Mouse (Mus musculus) spleen, adult 2 months (tissue): Measurements from ENCODE around the gene Sept7. TPM values are rescaled to one million over a fixed set of nuclear protein-coding genes. Genes with fewer than 3 reads are reported as not detected.
"Not testable (repeated sequence)": the region's sequence is repeated elsewhere in the genome, so short reads cannot be mapped to it uniquely, and the experiment has no call there.

ENCODE experiments used
- DNase-seq, 2 experiments: peaks; one replicate each; pipeline versions ENCODE4 v3.0.0 to v3.0.0-alpha.2; 2012 to 2021; ENCODE audit warnings: low spot score in 2 of 2, low read depth in 1 of 2
- H3K27ac ChIP-seq: fragments of 200-500 bp; 2 replicates; pipeline ENCODE4 v1.5.1; 2012; ENCODE audit warnings: low read length, inconsistent platforms; ENCODE audit not compliant: insufficient read depth
- H3K27me3 ChIP-seq: fragments of 200-500 bp; 2 replicates; pipeline ENCODE4 v1.6.1; 2012; ENCODE audit warnings: mild to moderate bottlenecking, moderate library complexity, low read length, inconsistent platforms; ENCODE audit not compliant: control insufficient read depth, insufficient read depth
- H3K36me3 ChIP-seq: fragments of 200-500 bp; 2 replicates; pipeline ENCODE4 v1.6.1; 2012; ENCODE audit warnings: mild to moderate bottlenecking, low read length, inconsistent platforms; ENCODE audit not compliant: control insufficient read depth, insufficient read depth
- H3K4me1 ChIP-seq: fragments of 200-500 bp; 2 replicates; pipeline ENCODE4 v1.6.1; 2011; ENCODE audit warnings: inconsistent platforms; ENCODE audit not compliant: control insufficient read depth, insufficient read depth, insufficient read length
- H3K4me3 ChIP-seq: fragments of 200-500 bp; 2 replicates; pipeline ENCODE4 v1.5.1; 2011; ENCODE audit warnings: mild to moderate bottlenecking, inconsistent platforms; ENCODE audit not compliant: insufficient read depth, insufficient read length; ENCODE audit errors: extremely low read depth
- CTCF ChIP-seq: fragments of 200-500 bp; IDR thresholded peaks from 2 replicates; pipeline ENCODE4 v1.5.1; 2011; ENCODE audit warnings: mild to moderate bottlenecking, inconsistent platforms; ENCODE audit not compliant: insufficient read depth, insufficient read length, insufficient replicate concordance; ENCODE audit errors: extremely low read depth
- POLR2A ChIP-seq: fragments of 200-500 bp; IDR thresholded peaks from 2 replicates; pipeline ENCODE4 v1.6.1; 2011; ENCODE audit warnings: low read depth, low read length, inconsistent platforms
- WGBS: fragments of 180-500 bp; shearing (Covaris S2); methylation state at CpG from one replicate; pipeline ENCODE4 v1.1.7; 2018; 5-methylcytosine and 5-hydroxymethylcytosine counted together
- polyA plus RNA-seq: library from polyadenylated mRNA; depleted of rRNA; stranded (reverse); fragments of >200 nt; gene quantifications from 2 replicates; pipeline ENCODE4 v1.2.3, GENCODE M21; 2012

Sept7 gene
- polyA plus RNA-seq, 1 experiment, result 5.1 TPM

DNA sequence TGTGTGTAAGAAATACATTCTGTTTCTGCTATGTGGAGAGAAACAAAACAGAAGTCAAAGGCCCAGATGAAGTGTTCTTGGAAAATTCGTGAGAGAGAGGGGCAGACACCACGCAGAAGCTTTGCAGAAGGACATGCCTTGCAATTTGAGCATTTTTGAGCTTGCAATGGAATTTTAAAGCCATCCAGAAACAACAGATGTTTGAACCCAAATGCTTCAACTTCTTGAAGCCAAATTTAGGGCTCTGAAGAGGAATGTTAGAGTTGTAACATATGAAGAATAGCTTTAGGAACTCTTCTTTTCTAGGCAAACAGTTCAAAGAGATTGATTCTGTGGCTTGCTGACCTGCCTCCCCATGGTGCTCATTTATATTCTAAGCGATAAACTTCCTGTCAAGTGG, 33.3 kb upstream of the Sept7 start:
- 86% methylated on average over 3 of the region's 3 CpGs for WGBS
- H3K27me3 ChIP-seq, result no peaks in the 10 kb centered on the region
- no peak overlapping the region for H3K4me3 ChIP-seq
- TF ChIP-seq CTCF (no peak), POLR2A (no peak)
- DNase-seq, result no peak
- no peak overlapping the region for H3K27ac ChIP-seq
- no peaks in the 10 kb centered on the region for H3K36me3 ChIP-seq
- H3K4me1 ChIP-seq, result no peaks in the 10 kb centered on the region

GRCm38 (mm10) chr9:25219882-25220281, 32.4 kb upstream of the Sept7 start:
- Histone ChIP-seq H3K27me3 (no peaks in the 10 kb centered on the region), H3K36me3 (no peaks in the 10 kb centered on the region), H3K27ac (no peak overlapping the region), H3K4me3 (no peak overlapping the region), H3K4me1 (no peaks in the 10 kb centered on the region)
- DNase-seq, result no peak
- 43% methylated on average over 5 of the region's 5 CpGs for WGBS
- TF ChIP-seq CTCF, result no peak
- TF ChIP-seq POLR2A, result no peak

GRCm38 (mm10) chr9:25224959-25225358, 27.3 kb upstream of the Sept7 start:
- TF ChIP-seq CTCF (no peak), POLR2A (no peak)
- DNase-seq, result no peak

DNA sequence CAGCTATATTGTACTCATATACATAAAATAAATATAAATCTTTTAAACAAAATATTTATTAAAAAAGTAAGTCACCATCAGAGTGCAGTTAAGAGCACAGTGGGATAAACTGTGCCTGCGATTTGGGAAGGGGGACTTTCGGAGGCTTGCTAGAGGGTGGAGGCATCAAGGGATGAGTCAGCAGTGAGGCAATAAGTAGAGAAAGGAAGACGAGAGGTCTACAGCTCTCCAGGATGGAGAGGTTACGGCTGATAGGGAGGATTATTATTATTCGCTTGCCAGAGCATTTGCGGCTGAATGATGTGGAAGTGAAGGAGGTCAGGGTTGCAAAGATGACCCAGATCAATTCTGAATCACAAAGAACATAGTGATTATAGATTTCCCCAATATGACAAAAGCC, 22.5 kb upstream of the Sept7 start:
- no peaks in the 10 kb centered on the region for H3K4me1 ChIP-seq
- TF ChIP-seq CTCF (no peak), POLR2A (no peak)
- DNase-seq, result no peak
- no peak overlapping the region for H3K27ac ChIP-seq
- WGBS, result 83% methylated on average over 6 of the region's 6 CpGs
- H3K36me3 ChIP-seq, result no peaks in the 10 kb centered on the region
- no peaks in the 10 kb centered on the region for H3K27me3 ChIP-seq
- no peak overlapping the region for H3K4me3 ChIP-seq

More at GRCm38 (mm10) chr9:25224959-25225358, 27.3 kb upstream of the Sept7 start:
- no peaks in the 10 kb centered on the region for H3K27me3 ChIP-seq
- H3K27ac ChIP-seq, result no peak overlapping the region
- H3K4me1 ChIP-seq, result no peaks in the 10 kb centered on the region
- no peak overlapping the region for H3K4me3 ChIP-seq
- WGBS, result 92% methylated on average over 4 of the region's 4 CpGs
- H3K36me3 ChIP-seq, result no peaks in the 10 kb centered on the region

DNA sequence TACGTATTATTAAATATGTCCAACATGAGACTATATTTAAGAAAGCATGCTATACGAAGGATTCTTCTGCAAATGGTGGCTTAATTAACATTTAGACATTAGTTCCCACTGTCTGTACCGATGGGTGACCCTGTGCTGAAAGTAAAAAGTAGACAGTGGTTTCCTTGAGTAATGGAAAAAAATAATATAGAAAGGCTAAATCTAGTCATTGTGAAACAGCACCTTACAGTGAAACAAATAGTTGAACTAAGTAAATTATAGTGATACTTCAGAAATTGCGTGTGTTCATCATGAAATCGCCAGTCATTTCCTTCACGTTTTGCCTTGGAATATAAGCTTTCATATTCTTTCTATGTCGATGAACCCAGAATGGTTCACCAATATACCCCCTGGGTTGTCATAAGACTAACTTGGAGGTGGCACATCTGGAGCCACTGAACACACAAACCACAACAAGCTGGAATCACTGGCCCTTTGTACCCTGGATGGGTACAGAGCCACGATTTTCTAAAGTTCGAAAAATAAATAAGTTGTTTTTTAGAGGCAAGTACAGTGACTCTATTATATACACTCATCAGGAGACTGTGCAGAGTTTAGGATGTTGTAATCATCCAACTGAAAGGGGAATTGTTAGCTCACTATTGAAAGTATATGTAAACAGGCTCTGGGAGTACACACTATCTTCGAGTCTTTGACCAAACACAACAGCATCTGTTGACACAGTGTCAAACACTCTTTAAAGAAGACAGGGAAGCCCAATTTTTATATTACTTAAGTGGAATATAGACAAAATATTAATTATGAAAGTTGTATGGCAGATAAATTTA, 21.8 kb upstream of the Sept7 start:
- TF ChIP-seq POLR2A (no peak), CTCF (no peak)
- Histone ChIP-seq H3K36me3 (no peaks in the 10 kb centered on the region), H3K4me1 (no peaks in the 10 kb centered on the region), H3K4me3 (no peak overlapping the region), H3K27me3 (no peaks in the 10 kb centered on the region), H3K27ac (no peak overlapping the region)
- 88% methylated on average over 10 of the region's 10 CpGs for WGBS
- DNase-seq, result no peak

DNA sequence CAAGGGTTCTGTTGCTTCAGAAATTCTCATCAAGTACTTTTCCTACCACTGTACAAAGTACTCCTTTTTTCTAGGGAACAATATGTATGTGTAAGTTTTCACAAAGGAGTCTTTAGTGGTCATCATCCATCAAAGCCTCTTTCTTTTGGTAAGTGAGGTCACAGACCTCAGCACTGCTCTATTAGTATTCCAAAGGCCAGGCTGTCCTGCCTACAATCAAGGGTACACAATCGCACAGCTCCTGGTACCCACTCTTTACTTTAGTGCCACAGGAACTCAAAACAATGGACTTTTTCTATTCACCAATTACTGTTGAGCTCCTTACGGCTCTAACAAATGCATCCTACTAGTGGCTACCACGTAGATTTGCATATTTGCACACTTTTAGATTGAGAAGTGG, 11.2 kb upstream of the Sept7 start:
- no peaks in the 10 kb centered on the region for H3K36me3 ChIP-seq
- no peak overlapping the region for H3K27ac ChIP-seq
- DNase-seq, result no peak
- no peak overlapping the region for H3K4me3 ChIP-seq
- no peaks in the 10 kb centered on the region for H3K4me1 ChIP-seq
- no peak for TF ChIP-seq POLR2A
- TF ChIP-seq CTCF, result no peak
- 90% methylated on average over 3 of the region's 3 CpGs for WGBS
- no peaks in the 10 kb centered on the region for H3K27me3 ChIP-seq

DNA sequence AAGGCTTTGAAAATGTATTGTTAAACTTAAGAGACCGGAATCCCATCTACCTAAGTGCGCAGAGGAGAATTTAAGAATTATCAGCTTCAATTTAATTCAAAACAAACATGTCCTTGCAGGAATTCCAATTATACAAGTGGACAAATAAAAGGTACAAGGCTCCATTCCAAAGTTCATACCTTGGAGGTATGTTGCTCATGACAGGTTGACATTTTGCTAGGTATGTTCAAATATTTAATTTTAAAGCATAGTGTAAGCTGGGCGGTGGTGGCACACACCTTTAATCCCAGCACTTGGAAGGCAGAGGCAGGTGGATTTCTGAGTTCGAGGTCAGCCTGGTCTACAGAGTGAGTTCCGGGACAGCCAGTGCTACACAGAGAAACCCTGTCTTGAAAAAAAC, 10.5 kb upstream of the Sept7 start:
- H3K4me1 ChIP-seq, H3K4me3 ChIP-seq, H3K27me3 ChIP-seq, DNase-seq, H3K36me3 ChIP-seq, H3K27ac ChIP-seq: not testable (repeated sequence)
- whole genome bisulfite sequencing, result 94% methylated on average over 5 of the region's 5 CpGs
